Mouse (Mus musculus) kidney, adult 2 months (tissue): ENCODE results near the gene Tspan4. TPM values are rescaled to one million over a fixed set of nuclear protein-coding genes. Genes with fewer than 3 reads are reported as not detected.
A peak's percentile ranks its signal among the peaks of the same experiment; 100 is the strongest.

ENCODE experiments used
- DNase-seq: peaks from one replicate; pipeline ENCODE4 v3.0.0; 2021
- H3K27ac ChIP-seq: fragments of 200-500 bp; 2 replicates; pipeline ENCODE4 v1.5.1; 2012; ENCODE audit warnings: low read depth, low read length, control low read depth, inconsistent platforms; ENCODE audit not compliant: insufficient read depth
- H3K27me3 ChIP-seq: fragments of 200-500 bp; replicated peaks from 2 replicates; pipeline ENCODE4 v1.6.1; 2012; ENCODE audit warnings: mild to moderate bottlenecking, moderate library complexity, low read length, inconsistent platforms; ENCODE audit not compliant: control insufficient read depth, insufficient read depth
- H3K36me3 ChIP-seq: fragments of 200-500 bp; 2 replicates; pipeline ENCODE4 v1.6.1; 2012; ENCODE audit warnings: mild to moderate bottlenecking, moderate library complexity, low read length, inconsistent platforms; ENCODE audit not compliant: control insufficient read depth, insufficient read depth
- H3K4me1 ChIP-seq: fragments of 200-500 bp; 2 replicates; pipeline ENCODE4 v1.6.1; 2011; ENCODE audit warnings: low read length; ENCODE audit not compliant: control insufficient read depth, insufficient read depth
- H3K4me3 ChIP-seq: fragments of 200-500 bp; 2 replicates; pipeline ENCODE4 v1.5.1; 2011; ENCODE audit warnings: mild to moderate bottlenecking, low read depth, low read length, control low read depth; ENCODE audit not compliant: insufficient read depth
- CTCF ChIP-seq: fragments of 200-500 bp; conservative IDR thresholded peaks from 2 replicates; pipeline ENCODE4 v1.5.1; 2011; ENCODE audit warnings: low read depth, mild to moderate bottlenecking, control low read depth, low read length, moderate library complexity, mixed read lengths; ENCODE audit not compliant: insufficient read depth, insufficient read length
- POLR2A ChIP-seq: fragments of 200-500 bp; IDR thresholded peaks from one replicate; pipeline ENCODE4 v1.6.1; 2011; ENCODE audit warnings: low read depth, low read length, control low read depth
- WGBS: fragments of 180-500 bp; shearing (Covaris S2); methylation state at CpG from one replicate; pipeline ENCODE4 v1.1.7; 2018; 5-methylcytosine and 5-hydroxymethylcytosine counted together
- polyA plus RNA-seq: library from polyadenylated mRNA; depleted of rRNA; stranded (reverse); fragments of >200 nt; gene quantifications from 2 replicates; pipeline ENCODE4 v1.2.3, GENCODE M21; 2012

Gene Tspan4
- polyA plus RNA-seq, 1 experiment = 143 TPM

DNA sequence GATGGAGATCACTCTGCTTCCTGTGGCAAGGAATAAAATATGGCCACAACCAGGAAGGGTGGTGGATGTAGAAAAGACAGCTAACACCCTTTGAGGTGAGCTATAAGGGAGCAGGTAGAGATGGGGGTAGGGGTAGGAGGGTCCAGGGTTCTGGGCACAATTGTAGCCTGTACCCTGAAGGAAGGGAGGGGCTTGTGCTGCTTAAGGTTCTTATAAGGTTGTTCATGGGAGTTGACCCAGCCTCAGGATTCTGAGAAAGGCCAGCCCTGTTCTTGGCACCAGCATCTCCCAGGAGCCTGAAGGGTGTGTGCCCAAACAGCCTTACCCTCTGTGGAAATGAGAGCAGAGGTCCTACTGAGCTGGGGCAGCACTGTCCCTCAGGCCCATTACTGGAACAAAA is 23.1 kb upstream of the Tspan4 start:
- no peak overlapping the region for H3K27ac ChIP-seq
- DNase-seq = no peak

DNA sequence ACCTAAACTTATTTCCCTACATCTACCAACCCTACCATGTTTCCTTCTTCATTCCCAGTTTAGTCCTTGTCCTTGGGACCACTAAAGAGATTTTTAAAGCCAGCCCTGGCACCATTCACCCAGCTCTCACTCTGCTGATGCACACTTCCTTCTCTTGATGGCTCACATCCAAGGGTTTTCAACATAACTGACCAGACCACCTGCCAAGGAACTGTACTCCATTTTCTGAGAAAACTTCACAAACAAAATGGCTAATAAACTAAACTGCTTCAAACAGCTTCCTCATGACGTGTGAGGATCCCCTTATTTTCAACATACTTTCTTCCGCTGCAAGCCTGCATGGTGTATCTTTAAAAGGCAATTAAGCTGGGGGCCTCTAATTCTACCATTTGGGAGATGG is 21.4 kb upstream of the Tspan4 start:
- DNase-seq = no peak
- H3K27ac ChIP-seq = no peak overlapping the region
- peaks cover 1% of the 10 kb centered on the region; the same call in 1 of the 2 replicates for H3K36me3 ChIP-seq
- peaks cover 13% of the 10 kb centered on the region for H3K4me1 ChIP-seq
- no peak for TF ChIP-seq CTCF
- no peak for TF ChIP-seq POLR2A
- no peak overlapping the region for H3K4me3 ChIP-seq
- no peaks in the 10 kb centered on the region for H3K27me3 ChIP-seq
- WGBS = 78% methylated on average over 2 of the region's 2 CpGs

More for the DNA sequence above, 23.1 kb upstream of the Tspan4 start:
- Histone ChIP-seq H3K36me3 (peaks cover 2% of the 10 kb centered on the region; the same call in 1 of the 2 replicates), H3K4me1 (peaks cover 14% of the 10 kb centered on the region), H3K4me3 (no peak overlapping the region), H3K27me3 (no peaks in the 10 kb centered on the region)
- TF ChIP-seq CTCF (no peak), POLR2A (no peak)

DNA sequence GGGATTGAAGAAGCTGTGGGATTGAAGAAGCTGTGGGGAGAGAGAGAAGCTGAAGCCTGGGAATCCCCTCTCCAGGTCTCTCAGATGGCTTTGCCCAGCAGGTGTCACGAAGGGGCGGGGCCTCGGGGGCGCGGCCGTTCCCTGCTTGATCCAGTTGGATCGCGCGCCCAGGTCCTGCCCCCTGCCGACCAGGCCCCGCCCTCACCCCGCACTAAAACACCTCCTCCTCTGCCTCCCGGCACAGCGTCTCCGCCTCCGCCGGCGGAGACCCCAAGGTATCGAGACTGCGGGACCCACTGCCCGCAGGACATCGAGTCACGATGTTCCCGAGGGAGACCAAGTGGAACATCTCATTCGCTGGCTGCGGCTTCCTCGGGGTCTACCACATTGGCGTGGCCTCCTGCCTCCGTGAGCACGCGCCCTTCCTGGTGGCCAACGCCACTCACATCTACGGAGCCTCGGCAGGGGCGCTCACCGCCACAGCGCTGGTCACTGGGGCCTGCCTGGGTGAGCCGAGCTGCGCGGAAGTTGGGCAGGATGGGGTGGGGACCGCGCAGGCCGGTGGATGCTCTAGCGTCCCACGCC is 20.0 kb upstream of the Tspan4 start, which contains the start of gene Pnpla2:
TSS of gene Pnpla2 (plus strand) at position 232 of the 585 bp plus-strand sequence.
- under 1% methylated on average over 45 of the region's 45 CpGs for WGBS
- peak within 1 kb of the TSS; percentile 93 for H3K27ac ChIP-seq

DNA sequence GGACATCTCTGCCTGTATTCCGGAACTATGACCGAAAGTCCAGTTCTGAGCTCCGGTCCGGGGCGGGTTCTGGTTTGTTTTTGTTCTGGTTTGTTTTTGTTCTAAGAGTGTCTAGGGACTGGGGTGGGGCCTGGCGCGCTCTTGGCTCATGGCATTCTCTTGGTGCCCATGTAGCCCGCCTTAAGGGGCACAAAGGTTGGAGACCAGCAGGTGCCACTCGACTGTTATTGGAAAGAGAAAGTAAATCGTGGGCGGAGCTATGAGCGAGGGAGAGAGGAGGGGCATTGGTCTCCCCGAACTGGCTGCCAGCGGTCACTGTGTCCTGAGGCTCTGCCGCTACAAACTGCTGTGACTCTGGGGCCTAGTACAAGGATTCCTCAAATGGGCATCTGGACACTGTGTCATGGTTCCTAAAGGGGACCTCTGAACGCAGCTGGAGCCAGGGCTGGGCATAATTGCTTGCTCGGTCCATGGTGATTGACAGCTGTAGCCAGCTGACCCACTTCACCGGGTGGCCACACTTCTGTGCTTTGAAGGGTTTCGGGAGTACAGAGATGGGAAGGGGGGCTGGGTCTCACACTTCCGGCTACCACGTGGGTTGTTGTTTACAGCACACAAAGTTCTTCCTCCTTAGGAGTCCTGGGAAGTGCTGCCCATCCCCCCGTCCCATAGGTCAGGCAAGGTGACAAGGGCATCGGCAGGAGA is 19.3 kb upstream of the Tspan4 start:
- no peaks in the 10 kb centered on the region for H3K27me3 ChIP-seq
- H3K36me3 ChIP-seq = no peaks in the 10 kb centered on the region
- TF ChIP-seq CTCF (no peak), POLR2A (no peak)
- H3K4me3 ChIP-seq = peak overlapping the region; percentile 97
- H3K4me1 ChIP-seq = peaks cover 12% of the 10 kb centered on the region
- peak overlapping the region; percentile 93 for H3K27ac ChIP-seq
- peak; percentile 95 for DNase-seq
- under 1% methylated on average over 23 of the region's 23 CpGs for WGBS

More for the DNA sequence above, 20.0 kb upstream of the Tspan4 start, which contains the start of gene Pnpla2:
- no peak for TF ChIP-seq CTCF
- TF ChIP-seq POLR2A = peak; percentile 90
- DNase-seq = peak; percentile 97
- no peaks in the 10 kb centered on the region for H3K36me3 ChIP-seq
- peak within 1 kb of the TSS; percentile 97 for H3K4me3 ChIP-seq
- H3K4me1 ChIP-seq = peaks cover 12% of the 10 kb centered on the region
- H3K27me3 ChIP-seq = no peaks in the 10 kb centered on the region

DNA sequence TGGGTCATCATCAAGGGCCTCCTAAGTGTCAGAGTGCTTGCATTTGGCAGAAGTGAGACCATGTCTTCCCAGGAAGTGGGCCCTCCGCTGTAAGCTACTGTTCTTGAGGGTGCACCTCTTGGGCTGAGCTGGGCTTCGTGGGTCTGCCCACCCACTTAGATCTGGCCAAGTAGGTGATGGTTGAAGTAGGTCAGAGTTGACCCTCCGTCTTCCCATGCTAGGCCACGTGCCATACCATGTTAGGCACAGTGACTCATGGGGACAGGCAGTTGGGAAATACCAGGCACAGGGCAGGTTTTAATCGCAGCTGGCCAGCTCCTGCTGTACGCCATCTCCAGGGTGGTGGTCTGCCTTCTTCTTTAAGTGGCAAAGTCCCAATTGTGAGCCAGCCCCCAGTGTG is 18.3 kb upstream of the Tspan4 start:
- 68% methylated on average over 6 of the region's 6 CpGs for WGBS
- Histone ChIP-seq H3K27ac (peak overlapping the region; percentile 93), H3K4me1 (peaks cover 12% of the 10 kb centered on the region)

DNA sequence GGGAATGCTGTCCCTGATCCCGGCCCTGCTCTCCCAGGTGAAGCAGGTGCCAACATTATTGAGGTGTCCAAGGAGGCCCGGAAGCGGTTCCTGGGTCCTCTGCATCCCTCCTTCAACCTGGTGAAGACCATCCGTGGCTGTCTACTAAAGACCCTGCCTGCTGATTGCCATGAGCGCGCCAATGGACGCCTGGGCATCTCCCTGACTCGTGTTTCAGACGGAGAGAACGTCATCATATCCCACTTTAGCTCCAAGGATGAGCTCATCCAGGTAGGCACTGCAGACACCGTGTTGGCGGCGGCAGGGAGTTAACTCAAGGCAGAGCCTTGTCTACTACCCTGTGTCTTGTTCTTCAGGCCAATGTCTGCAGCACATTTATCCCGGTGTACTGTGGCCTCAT is 17.8 kb upstream of the Tspan4 start:
- TF ChIP-seq POLR2A (no peak), CTCF (no peak)
- no peak for DNase-seq
- no peak overlapping the region for H3K4me3 ChIP-seq
- H3K36me3 ChIP-seq = no peaks in the 10 kb centered on the region
- 94% methylated on average over 14 of the region's 14 CpGs for WGBS
- H3K4me1 ChIP-seq = peaks cover 12% of the 10 kb centered on the region
- no peak overlapping the region for H3K27ac ChIP-seq
- H3K27me3 ChIP-seq = no peaks in the 10 kb centered on the region

More for the DNA sequence above, 18.3 kb upstream of the Tspan4 start:
- Histone ChIP-seq H3K27me3 (no peaks in the 10 kb centered on the region), H3K36me3 (no peaks in the 10 kb centered on the region), H3K4me3 (no peak overlapping the region)
- no peak for DNase-seq
- TF ChIP-seq CTCF (no peak), POLR2A (no peak)

DNA sequence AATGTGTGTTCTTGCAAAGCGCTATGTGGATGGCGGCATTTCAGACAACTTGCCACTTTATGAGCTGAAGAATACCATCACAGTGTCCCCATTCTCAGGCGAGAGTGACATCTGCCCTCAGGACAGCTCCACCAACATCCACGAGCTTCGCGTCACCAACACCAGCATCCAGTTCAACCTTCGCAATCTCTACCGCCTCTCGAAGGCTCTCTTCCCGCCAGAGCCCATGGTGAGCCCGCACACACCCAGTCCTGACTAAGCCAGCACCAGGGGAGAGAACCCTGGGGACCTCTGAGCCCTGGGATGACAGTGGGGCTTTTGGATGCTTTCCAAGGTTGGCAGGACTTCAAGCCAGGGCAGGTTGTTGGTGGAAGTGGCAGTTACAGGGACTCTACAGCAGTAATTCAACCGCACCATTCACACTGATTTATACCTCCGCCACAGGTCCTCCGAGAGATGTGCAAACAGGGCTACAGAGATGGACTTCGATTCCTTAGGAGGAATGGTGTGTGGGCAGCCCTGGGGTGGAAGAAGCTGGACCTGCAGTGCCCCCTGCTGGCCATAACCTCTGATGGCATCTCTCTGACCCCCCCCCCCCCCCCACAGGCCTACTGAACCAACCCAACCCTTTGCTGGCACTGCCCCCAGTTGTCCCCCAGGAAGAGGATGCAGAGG is 16.9 kb upstream of the Tspan4 start:
- H3K4me1 ChIP-seq = peaks cover 16% of the 10 kb centered on the region
- TF ChIP-seq POLR2A (no peak), CTCF (peak; percentile 63)
- no peaks in the 10 kb centered on the region for H3K27me3 ChIP-seq
- H3K4me3 ChIP-seq = no peak overlapping the region
- peak; percentile 75 for DNase-seq
- WGBS = 71% methylated on average over 15 of the region's 15 CpGs
- no peak overlapping the region for H3K27ac ChIP-seq
- no peaks in the 10 kb centered on the region for H3K36me3 ChIP-seq
